8 mouse cellular contexts compared by ENCODE assay signal in genomic region chr1:92912286-92912685, GRCm38 (mm10). TPM values are rescaled to one million over a fixed set of nuclear protein-coding genes. Genes with fewer than 3 reads are reported as not detected.
DNase-seq lines count a peak whose midpoint lies in the region; ATAC-seq lines count a peak whose summit lies in the region.

No protein-coding gene starts in this region.

- peak overlapping the region; percentile 94 for H3K9ac ChIP-seq in forebrain, embryonic 16.5 days (replicated peaks; ENCODE audit: low read depth, low read length)
- peak overlapping the region; percentile 83; the same call in 1 of the 2 replicates for H3K9ac ChIP-seq in liver, embryonic 16.5 days (ENCODE audit: low read depth, low read length)

- ATAC-seq in forebrain, embryonic 16.5 days, result no peak
- no peak for ATAC-seq in liver, embryonic 16.5 days (ENCODE audit: low read depth)

- peak overlapping the region; percentile 80 for H3K4me3 ChIP-seq in forebrain, embryonic 16.5 days (replicated peaks; ENCODE audit: low read length)
- peak overlapping the region; percentile 69 for H3K4me3 ChIP-seq in liver, embryonic 16.5 days (ENCODE audit: low read depth, low read length)

- no peaks in the 10 kb centered on the region for H3K27me3 ChIP-seq in forebrain, embryonic 16.5 days (replicated peaks; ENCODE audit: control insufficient read depth, insufficient read depth, low read length)
- H3K27me3 ChIP-seq in liver, embryonic 16.5 days (ENCODE audit: control insufficient read depth, insufficient read depth, low read depth, low read length), result no peaks in the 10 kb centered on the region

- peak; percentile 36 for DNase-seq in embryo, embryonic 10 days (ENCODE audit: low spot score)
- DNase-seq in embryo, embryonic 9.5 days (ENCODE audit: extremely low spot score), result no peak
- DNase-seq in CD4-positive helper T cell, adult 2 months (ENCODE audit: low read depth, low spot score), result peak; percentile 50
- peak; percentile 46 for DNase-seq in thymus, postnatal 10 days (ENCODE audit: low spot score in 2 of 2)
- no peak for DNase-seq in frontal cortex, postnatal 10 days (ENCODE audit: low spot score in 2 of 2)
- DNase-seq in layer of hippocampus, postnatal 10 days (ENCODE audit: low spot score in 2 of 2), result no peak

- H3K4me2 ChIP-seq in forebrain, embryonic 16.5 days (ENCODE audit: low read length), result peak overlapping the region; percentile 73
- peak overlapping the region; percentile 91 for H3K4me2 ChIP-seq in liver, embryonic 16.5 days (ENCODE audit: low read depth, low read length)

- H3K9me3 ChIP-seq in forebrain, embryonic 16.5 days (ENCODE audit: control insufficient read depth, low read length), result no peaks in the 10 kb centered on the region
- H3K9me3 ChIP-seq in liver, embryonic 16.5 days (replicated peaks; ENCODE audit: control insufficient read depth, low read length), result no peaks in the 10 kb centered on the region

- H3K27ac ChIP-seq in forebrain, embryonic 16.5 days (ENCODE audit: low read length), result no peak overlapping the region
- H3K27ac ChIP-seq in liver, embryonic 16.5 days (ENCODE audit: low read length), result no peak overlapping the region

- peaks cover 30% of the 10 kb centered on the region for H3K4me1 ChIP-seq in forebrain, embryonic 16.5 days (replicated peaks; ENCODE audit: control insufficient read depth, insufficient read depth, low read length)
- peaks cover 46% of the 10 kb centered on the region for H3K4me1 ChIP-seq in liver, embryonic 16.5 days (ENCODE audit: control insufficient read depth, low read depth, low read length)

- 50% methylated on average over 1 of the region's 1 CpGs for WGBS in forebrain, embryonic 16.5 days
- 48% methylated on average over 1 of the region's 1 CpGs for WGBS in liver, embryonic 16.5 days (ENCODE audit: insufficient replicate concordance)

- H3K36me3 ChIP-seq in forebrain, embryonic 16.5 days (ENCODE audit: control insufficient read depth, insufficient read depth), result peaks cover 18% of the 10 kb centered on the region
- peaks cover 9% of the 10 kb centered on the region; the same call in 1 of the 2 replicates for H3K36me3 ChIP-seq in liver, embryonic 16.5 days (ENCODE audit: control insufficient read depth, insufficient read depth)

RNA-seq across cellular contexts. Expression of gene Rnpepl1, which starts 1.7 kb away (rescaled TPM):
- polyA plus RNA-seq in forebrain, embryonic 16.5 days (2015; fragmentation: Nextera tagmentation; extraction: Ambion mirVana), result 28.5 and 31.0 TPM in 2 replicates
- 4.5 and 7.8 TPM in 2 replicates for polyA plus RNA-seq in liver, embryonic 16.5 days (2015; fragmentation: Nextera tagmentation; extraction: Ambion mirVana)
- 10 to 100 TPM; 41.7 to 53.5 TPM for total RNA-seq in layer of hippocampus, postnatal 10 days (2021)

RNA-seq across cellular contexts. Expression of gene Dusp28, which starts 5.5 kb away (rescaled TPM):
- polyA plus RNA-seq in forebrain, embryonic 16.5 days (2015; fragmentation: Nextera tagmentation; extraction: Ambion mirVana), result 11.3 and 13.2 TPM in 2 replicates
- 6.5 and 8.1 TPM in 2 replicates for polyA plus RNA-seq in liver, embryonic 16.5 days (2015; fragmentation: Nextera tagmentation; extraction: Ambion mirVana)
- total RNA-seq in layer of hippocampus, postnatal 10 days (2021), result 1 to 10 TPM; 8.3 to 9.6 TPM

RNA-seq across cellular contexts. Expression of gene Ankmy1, which starts 9.6 kb away (rescaled TPM):
- 0.71 and 1.1 TPM in 2 replicates for polyA plus RNA-seq in forebrain, embryonic 16.5 days (2015; fragmentation: Nextera tagmentation; extraction: Ambion mirVana)
- polyA plus RNA-seq in liver, embryonic 16.5 days (2015; fragmentation: Nextera tagmentation; extraction: Ambion mirVana), result 0.05 TPM in 1 of 2 replicates, not detected in the other
- under 1 TPM in 1 of 2 experiments, not detected in 1; 0.21 TPM for total RNA-seq in layer of hippocampus, postnatal 10 days (2021)

RNA-seq across cellular contexts. Expression of gene Capn10, which starts 21.9 kb away (rescaled TPM):
- polyA plus RNA-seq in forebrain, embryonic 16.5 days (2015; fragmentation: Nextera tagmentation; extraction: Ambion mirVana), result 64.4 and 65.5 TPM in 2 replicates
- polyA plus RNA-seq in liver, embryonic 16.5 days (2015; fragmentation: Nextera tagmentation; extraction: Ambion mirVana), result 17.5 and 22.4 TPM in 2 replicates
- 10 to 100 TPM; 50.7 to 55.1 TPM for total RNA-seq in layer of hippocampus, postnatal 10 days (2021)

RNA-seq across cellular contexts. Expression of gene Gpr35, which starts 38.4 kb away (rescaled TPM):
- polyA plus RNA-seq in forebrain, embryonic 16.5 days (2015; fragmentation: Nextera tagmentation; extraction: Ambion mirVana), result 0.35 and 0.75 TPM in 2 replicates
- polyA plus RNA-seq in liver, embryonic 16.5 days (2015; fragmentation: Nextera tagmentation; extraction: Ambion mirVana), result 0.65 and 0.76 TPM in 2 replicates
- total RNA-seq in layer of hippocampus, postnatal 10 days (2021), result under 1 TPM; 0.11 to 0.78 TPM

Comparison
In these comparisons a context has a peak if more than half of its experiments do, and no peak if none do; other contexts are left out.
1. DNase-seq: peak in embryo, embryonic 10 days (single experiment), CD4-positive helper T cell, adult 2 months (single experiment) and thymus, postnatal 10 days (2 of 2); none in embryo, embryonic 9.5 days (single experiment), frontal cortex, postnatal 10 days (0 of 2) and layer of hippocampus, postnatal 10 days (0 of 2).